Mouse (Mus musculus): ENCODE data around the gene Glrx5. TPM values are rescaled to one million over a fixed set of nuclear protein-coding genes. Genes with fewer than 3 reads are reported as not detected.

Glrx5 gene
- polyA plus RNA-seq, 1 experiment from 2014 or later = 188 TPM

DNA sequence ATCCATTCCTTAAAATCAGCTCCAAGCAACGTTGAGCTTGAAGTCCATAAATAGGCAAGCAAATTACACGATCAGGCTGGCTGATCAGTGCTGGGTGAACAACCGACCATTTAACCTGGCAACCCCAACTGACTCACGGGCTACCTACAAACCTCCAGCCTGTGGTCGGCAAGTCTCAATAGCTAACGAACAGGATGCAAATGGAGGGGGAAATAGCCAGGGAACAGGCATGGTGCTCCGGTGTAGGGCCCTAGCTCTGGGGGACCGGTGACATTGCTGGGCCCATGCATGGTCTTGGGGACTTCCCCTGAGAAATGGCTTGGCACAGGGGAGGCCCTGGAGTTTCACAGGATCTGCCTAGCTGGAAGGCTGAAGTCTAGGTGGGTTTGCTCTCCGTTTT, 31.2 kb upstream of the Glrx5 start:
- Histone ChIP-seq H3K27ac (ENCODE audit: low read depth, low read length) (no peak overlapping the region), H3K9ac (ENCODE audit: low read length) (no peak overlapping the region), H3K4me1 (replicated peaks; ENCODE audit: control insufficient read depth, insufficient read depth, low read length) (peaks cover 6% of the 10 kb centered on the region; the same call in 1 of the 2 replicates), H3K4me2 (ENCODE audit: low read depth, low read length, severe bottlenecking) (no peak overlapping the region), H3K36me3 (ENCODE audit: control insufficient read depth, insufficient read depth, low read length) (no peaks in the 10 kb centered on the region), H3K4me3 (ENCODE audit: low read depth, low read length) (no peak overlapping the region), H3K27me3 (ENCODE audit: control insufficient read depth, insufficient read depth, low read length) (no peaks in the 10 kb centered on the region), H3K9me3 (ENCODE audit: control insufficient read depth, low read length) (no peaks in the 10 kb centered on the region)
- ATAC-seq (replicated peaks; ENCODE audit: low FRiP score) (no peak), DNase-seq (ENCODE audit: low spot score) (no peak)
- WGBS = 85% methylated on average over 9 of the region's 9 CpGs

DNA sequence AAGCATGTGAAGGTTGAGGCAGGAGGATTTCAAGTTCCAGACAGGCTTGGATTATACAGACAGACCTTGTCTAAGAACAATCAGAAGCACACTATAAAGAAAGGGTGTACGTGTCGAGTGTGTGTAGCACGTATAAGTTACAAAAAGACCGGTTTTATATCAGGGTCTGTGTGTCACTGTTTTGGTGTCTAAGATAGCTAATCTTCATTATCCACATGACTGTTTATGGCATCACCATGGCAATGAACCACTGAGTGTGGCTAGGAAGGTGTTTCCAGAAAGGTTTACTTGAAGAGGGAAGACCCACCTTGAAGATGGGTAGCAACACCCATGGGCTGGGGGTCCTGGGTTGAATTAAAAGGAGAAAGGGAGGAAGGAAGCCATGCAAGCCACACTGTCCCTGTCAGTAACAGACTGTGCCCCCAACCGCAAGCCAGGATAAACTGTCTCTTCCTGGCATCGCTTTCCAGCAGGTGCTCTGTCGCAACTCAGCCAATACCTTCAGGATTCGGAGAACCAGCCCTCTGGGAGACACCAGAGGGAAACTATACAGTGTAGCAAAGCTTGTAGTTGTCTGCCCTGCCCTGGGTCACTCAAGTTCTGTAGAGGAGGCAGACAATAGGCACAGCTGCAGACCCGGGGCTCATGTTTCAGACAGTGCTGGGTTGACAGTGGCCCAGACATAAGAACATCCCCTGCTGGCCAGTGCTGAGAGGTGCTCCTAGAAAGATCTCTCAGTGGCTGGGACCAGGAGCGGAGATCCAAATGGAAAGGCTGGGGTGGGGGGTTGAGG, 30.0 kb upstream of the Glrx5 start:
- Histone ChIP-seq H3K9me3 (ENCODE audit: control insufficient read depth, low read length) (no peaks in the 10 kb centered on the region), H3K4me2 (ENCODE audit: low read depth, low read length, severe bottlenecking) (no peak overlapping the region), H3K27ac (ENCODE audit: low read depth, low read length) (no peak overlapping the region), H3K27me3 (ENCODE audit: control insufficient read depth, insufficient read depth, low read length) (no peaks in the 10 kb centered on the region), H3K4me3 (ENCODE audit: low read depth, low read length) (no peak overlapping the region), H3K9ac (ENCODE audit: low read length) (no peak overlapping the region), H3K4me1 (replicated peaks; ENCODE audit: control insufficient read depth, insufficient read depth, low read length) (peaks cover 6% of the 10 kb centered on the region; the same call in 1 of the 2 replicates), H3K36me3 (ENCODE audit: control insufficient read depth, insufficient read depth, low read length) (no peaks in the 10 kb centered on the region)
- ATAC-seq (replicated peaks; ENCODE audit: low FRiP score) (peak; percentile 33; the same call in 1 of the 2 replicates), DNase-seq (ENCODE audit: low spot score) (no peak)
- WGBS = 70% methylated on average over 10 of the region's 10 CpGs

DNA sequence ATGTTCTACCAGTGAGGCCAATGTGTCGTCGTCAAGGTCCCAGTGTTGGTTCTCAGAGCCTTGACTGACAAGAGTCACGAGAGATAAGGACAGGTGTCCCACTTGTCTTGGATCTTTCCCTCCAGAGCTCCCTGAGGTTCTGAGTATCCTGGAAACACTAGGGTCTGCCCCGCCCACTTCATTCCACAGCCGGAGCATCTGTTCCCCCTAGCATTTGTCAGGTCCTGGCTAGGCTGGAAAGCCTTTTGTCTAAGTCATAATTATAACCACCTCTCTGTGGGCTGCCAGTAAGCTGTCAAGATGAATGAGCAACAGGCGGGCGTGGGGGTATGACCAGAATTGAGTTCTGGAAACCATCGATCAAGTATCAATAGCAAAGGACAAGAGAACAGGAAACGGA, 29.3 kb upstream of the Glrx5 start:
- no peak for ATAC-seq (replicated peaks; ENCODE audit: low FRiP score)
- 58% methylated on average over 9 of the region's 9 CpGs for WGBS

DNA sequence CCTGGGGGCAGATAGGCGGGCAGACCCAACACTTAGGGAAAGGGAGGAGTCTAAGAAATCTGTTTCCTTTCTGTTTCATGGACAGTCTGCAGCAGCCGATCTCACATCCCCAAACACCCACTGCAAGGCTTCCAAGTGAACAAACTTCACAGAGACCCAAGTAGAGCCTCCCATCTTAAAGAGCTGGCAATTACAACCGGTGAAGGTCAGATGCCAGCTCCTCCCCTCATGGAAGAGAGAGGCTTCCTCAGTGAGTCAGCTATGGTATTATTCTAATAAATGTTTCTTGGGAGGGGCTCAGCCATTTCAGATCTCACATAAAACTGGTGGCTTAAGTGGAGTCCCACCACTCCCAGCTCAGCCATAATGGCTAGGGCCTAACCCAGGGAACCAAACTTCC, 28.8 kb upstream of the Glrx5 start:
- 92% methylated on average over 3 of the region's 3 CpGs for WGBS
- DNase-seq (ENCODE audit: low spot score) (no peak), ATAC-seq (replicated peaks; ENCODE audit: low FRiP score) (no peak)
- Histone ChIP-seq H3K9ac (ENCODE audit: low read length) (no peak overlapping the region), H3K4me1 (replicated peaks; ENCODE audit: control insufficient read depth, insufficient read depth, low read length) (peaks cover 9% of the 10 kb centered on the region; the same call in 1 of the 2 replicates), H3K36me3 (ENCODE audit: control insufficient read depth, insufficient read depth, low read length) (no peaks in the 10 kb centered on the region), H3K27ac (ENCODE audit: low read depth, low read length) (no peak overlapping the region), H3K4me3 (ENCODE audit: low read depth, low read length) (no peak overlapping the region), H3K9me3 (ENCODE audit: control insufficient read depth, low read length) (no peaks in the 10 kb centered on the region), H3K4me2 (ENCODE audit: low read depth, low read length, severe bottlenecking) (no peak overlapping the region), H3K27me3 (ENCODE audit: control insufficient read depth, insufficient read depth, low read length) (peaks cover 7% of the 10 kb centered on the region)

More for the DNA sequence above, 29.3 kb upstream of the Glrx5 start:
- no peak overlapping the region for H3K4me3 ChIP-seq (ENCODE audit: low read depth, low read length)
- no peaks in the 10 kb centered on the region for H3K36me3 ChIP-seq (ENCODE audit: control insufficient read depth, insufficient read depth, low read length)
- H3K4me1 ChIP-seq (replicated peaks; ENCODE audit: control insufficient read depth, insufficient read depth, low read length) = peaks cover 6% of the 10 kb centered on the region; the same call in 1 of the 2 replicates
- H3K27ac ChIP-seq (ENCODE audit: low read depth, low read length) = no peak overlapping the region
- no peak overlapping the region for H3K4me2 ChIP-seq (ENCODE audit: low read depth, low read length, severe bottlenecking)
- no peak overlapping the region for H3K9ac ChIP-seq (ENCODE audit: low read length)
- peaks cover 1% of the 10 kb centered on the region; the same call in 1 of the 2 replicates for H3K27me3 ChIP-seq (ENCODE audit: control insufficient read depth, insufficient read depth, low read length)
- DNase-seq (ENCODE audit: low spot score) = no peak
- H3K9me3 ChIP-seq (ENCODE audit: control insufficient read depth, low read length) = no peaks in the 10 kb centered on the region

DNA sequence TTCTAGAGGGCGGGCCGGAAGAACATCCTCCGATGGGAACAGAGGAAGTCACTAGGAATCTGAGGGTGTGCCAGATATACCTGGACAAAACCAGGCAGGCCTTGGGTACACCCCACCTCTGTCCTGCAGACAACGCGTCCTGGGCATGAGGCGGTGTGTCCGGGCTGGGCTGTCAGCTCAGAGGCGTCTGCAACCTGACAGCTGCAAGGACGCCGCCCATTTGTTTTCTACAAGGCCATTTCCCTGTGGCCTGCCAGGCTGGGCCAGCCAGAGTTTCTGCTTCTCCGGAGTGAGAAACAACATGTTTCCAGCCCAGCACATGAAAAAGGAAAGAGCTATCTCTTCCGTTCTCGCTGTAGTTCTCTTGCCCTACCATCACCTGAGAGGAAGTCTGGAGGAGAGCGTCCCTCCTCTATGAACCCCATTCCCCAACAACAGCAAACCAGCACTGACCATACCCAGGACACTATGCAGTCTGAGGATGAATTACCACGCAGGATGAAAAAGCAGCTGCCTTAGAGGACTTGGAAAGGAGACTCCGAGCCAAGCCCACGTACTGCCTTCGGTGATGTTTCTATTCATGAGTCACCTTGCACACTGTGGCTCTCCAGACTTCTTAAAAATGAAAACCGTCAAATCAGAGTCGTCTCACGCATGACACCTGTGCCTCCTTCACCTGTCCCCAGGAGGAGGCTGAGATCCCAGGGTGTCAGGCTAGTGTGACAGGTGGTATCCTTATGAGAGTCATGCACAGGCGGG, 27.4 kb upstream of the Glrx5 start:
- no peak for ATAC-seq (replicated peaks; ENCODE audit: low FRiP score)
- Histone ChIP-seq H3K27me3 (ENCODE audit: control insufficient read depth, insufficient read depth, low read length) (peaks cover 14% of the 10 kb centered on the region), H3K4me3 (ENCODE audit: low read depth, low read length) (no peak overlapping the region), H3K9ac (ENCODE audit: low read length) (no peak overlapping the region), H3K27ac (ENCODE audit: low read depth, low read length) (no peak overlapping the region), H3K36me3 (ENCODE audit: control insufficient read depth, insufficient read depth, low read length) (no peaks in the 10 kb centered on the region), H3K4me2 (ENCODE audit: low read depth, low read length, severe bottlenecking) (no peak overlapping the region), H3K9me3 (ENCODE audit: control insufficient read depth, low read length) (no peaks in the 10 kb centered on the region), H3K4me1 (replicated peaks; ENCODE audit: control insufficient read depth, insufficient read depth, low read length) (peaks cover 14% of the 10 kb centered on the region; the same call in 1 of the 2 replicates)
- WGBS = 85% methylated on average over 22 of the region's 22 CpGs
- no peak for DNase-seq (ENCODE audit: low spot score)

DNA sequence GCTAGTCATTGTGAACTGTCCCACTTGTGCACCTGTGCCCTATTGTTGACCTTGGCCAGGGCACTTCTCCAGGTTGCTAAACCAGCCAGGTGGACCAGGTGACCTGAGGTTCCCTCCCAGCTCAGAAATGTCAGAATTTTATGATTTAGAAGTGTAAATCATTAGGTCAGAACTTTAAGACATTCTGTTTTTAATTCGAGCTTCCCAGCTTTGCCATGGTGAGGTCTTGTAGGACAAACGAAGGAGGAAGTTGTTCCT, 26.8 kb upstream of the Glrx5 start:
- ATAC-seq (replicated peaks; ENCODE audit: low FRiP score) = no peak
- Histone ChIP-seq H3K36me3 (ENCODE audit: control insufficient read depth, insufficient read depth, low read length) (no peaks in the 10 kb centered on the region), H3K27me3 (ENCODE audit: control insufficient read depth, insufficient read depth, low read length) (peaks cover 17% of the 10 kb centered on the region), H3K9me3 (ENCODE audit: control insufficient read depth, low read length) (no peaks in the 10 kb centered on the region), H3K4me2 (ENCODE audit: low read depth, low read length, severe bottlenecking) (no peak overlapping the region), H3K9ac (ENCODE audit: low read length) (no peak overlapping the region), H3K4me3 (ENCODE audit: low read depth, low read length) (no peak overlapping the region), H3K4me1 (replicated peaks; ENCODE audit: control insufficient read depth, insufficient read depth, low read length) (peaks cover 14% of the 10 kb centered on the region; the same call in 1 of the 2 replicates), H3K27ac (ENCODE audit: low read depth, low read length) (no peak overlapping the region)
- WGBS = 87% methylated on average over 2 of the region's 2 CpGs
- no peak for DNase-seq (ENCODE audit: low spot score)

DNA sequence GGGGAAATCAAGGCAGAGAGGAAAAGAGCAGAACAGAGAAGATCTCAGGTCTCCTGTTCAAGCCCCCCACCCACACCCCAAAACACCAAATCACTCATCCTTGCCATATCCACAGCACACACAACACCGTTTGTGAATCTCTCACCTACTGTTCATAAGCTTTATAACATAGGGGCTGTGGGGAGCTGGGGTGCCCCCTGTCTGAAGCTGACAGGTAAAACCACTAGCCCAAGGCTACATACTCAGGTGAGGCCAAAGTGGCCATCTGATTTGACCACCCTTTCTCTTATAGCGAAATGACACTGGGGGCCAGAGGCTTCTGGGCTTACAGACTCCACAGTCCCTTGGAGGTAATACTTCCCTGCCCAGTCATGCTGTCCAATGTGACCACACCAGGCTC, 24.3 kb upstream of the Glrx5 start:
- peaks cover 11% of the 10 kb centered on the region; the same call in 1 of the 2 replicates for H3K4me1 ChIP-seq (replicated peaks; ENCODE audit: control insufficient read depth, insufficient read depth, low read length)
- no peak overlapping the region for H3K9ac ChIP-seq (ENCODE audit: low read length)
- no peak overlapping the region for H3K4me2 ChIP-seq (ENCODE audit: low read depth, low read length, severe bottlenecking)
- H3K4me3 ChIP-seq (ENCODE audit: low read depth, low read length) = no peak overlapping the region
- no peaks in the 10 kb centered on the region for H3K36me3 ChIP-seq (ENCODE audit: control insufficient read depth, insufficient read depth, low read length)
- 61% methylated on average over 2 of the region's 2 CpGs for WGBS
- H3K27me3 ChIP-seq (ENCODE audit: control insufficient read depth, insufficient read depth, low read length) = peaks cover 17% of the 10 kb centered on the region
- H3K9me3 ChIP-seq (ENCODE audit: control insufficient read depth, low read length) = no peaks in the 10 kb centered on the region; the same call in 1 of the 2 replicates
- no peak for DNase-seq (ENCODE audit: low spot score)
- no peak for ATAC-seq (replicated peaks; ENCODE audit: low FRiP score)
- H3K27ac ChIP-seq (ENCODE audit: low read depth, low read length) = no peak overlapping the region

DNA sequence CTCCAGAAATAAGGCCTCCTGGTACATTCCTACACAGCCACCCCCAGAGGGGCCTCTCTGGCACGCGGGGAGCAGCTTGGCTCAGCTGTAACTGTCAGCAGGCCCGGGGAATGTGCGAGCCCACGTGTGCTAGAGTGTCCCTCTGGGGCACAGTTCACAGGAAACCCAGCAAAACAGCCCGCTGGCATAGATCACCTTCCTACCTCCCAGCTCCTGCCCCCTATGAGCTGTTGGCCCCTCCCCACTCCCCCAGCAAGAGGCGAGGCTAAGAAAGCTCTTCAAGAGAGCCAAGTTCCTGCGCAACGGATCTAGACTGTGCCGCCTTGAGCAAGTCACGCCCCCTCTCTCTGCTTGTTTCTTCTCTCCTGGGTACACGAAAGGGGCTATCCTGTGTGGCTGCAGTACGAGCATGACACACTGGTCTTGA, 23.7 kb upstream of the Glrx5 start:
- Histone ChIP-seq H3K4me3 (ENCODE audit: low read depth, low read length) (peak overlapping the region; percentile 51; the same call in 1 of the 2 replicates), H3K36me3 (ENCODE audit: control insufficient read depth, insufficient read depth, low read length) (no peaks in the 10 kb centered on the region), H3K9me3 (ENCODE audit: control insufficient read depth, low read length) (no peaks in the 10 kb centered on the region; the same call in 1 of the 2 replicates), H3K4me1 (replicated peaks; ENCODE audit: control insufficient read depth, insufficient read depth, low read length) (peaks cover 8% of the 10 kb centered on the region; the same call in 1 of the 2 replicates), H3K27ac (ENCODE audit: low read depth, low read length) (no peak overlapping the region), H3K27me3 (ENCODE audit: control insufficient read depth, insufficient read depth, low read length) (peaks cover 17% of the 10 kb centered on the region), H3K9ac (ENCODE audit: low read length) (no peak overlapping the region), H3K4me2 (ENCODE audit: low read depth, low read length, severe bottlenecking) (peak overlapping the region; percentile 98; the same call in 1 of the 2 replicates)
- DNase-seq (ENCODE audit: low spot score) (peak; percentile 60), ATAC-seq (replicated peaks; ENCODE audit: low FRiP score) (peak; percentile 44; the same call in 1 of the 2 replicates)
- 2% methylated on average over 13 of the region's 13 CpGs for WGBS

Measured in forebrain, embryonic 11.5 days (tissue).